Mouse (Mus musculus) hematopoietic stem cell, adult 5-6 weeks (primary cell): Measurements from ENCODE around the gene Ano1. TPM values are rescaled to one million over a fixed set of nuclear protein-coding genes. Genes with fewer than 3 reads are reported as not detected.

Source experiments
- ATAC-seq, 2 experiments: fragments of 125-278 bp in 1 of 2; replicated peaks in 1 of 2; 2 replicates each; pipeline ENCODE4 v1.8.0; 2016 to 2017; ENCODE audit warnings: inconsistent platforms in 2 of 2, mild to moderate bottlenecking in 2 of 2, moderate number of reproducible peaks in 2 of 2, low read depth in 1 of 2, moderate TSS enrichment in 1 of 2; ENCODE audit not compliant: low FRiP score in 2 of 2, poor library complexity in 2 of 2, severe bottlenecking in 2 of 2, insufficient read depth in 1 of 2, low TSS enrichment in 1 of 2
- total RNA-seq: library from RNA; stranded (forward); fragments of 172-1452, 232-1000 nt; gene quantifications from 2 replicates; pipeline ENCODE4 v1.2.3, GENCODE M21; 2017

Gene Ano1
- total RNA-seq, 1 experiment from 2014 or later = 0.50 TPM

DNA sequence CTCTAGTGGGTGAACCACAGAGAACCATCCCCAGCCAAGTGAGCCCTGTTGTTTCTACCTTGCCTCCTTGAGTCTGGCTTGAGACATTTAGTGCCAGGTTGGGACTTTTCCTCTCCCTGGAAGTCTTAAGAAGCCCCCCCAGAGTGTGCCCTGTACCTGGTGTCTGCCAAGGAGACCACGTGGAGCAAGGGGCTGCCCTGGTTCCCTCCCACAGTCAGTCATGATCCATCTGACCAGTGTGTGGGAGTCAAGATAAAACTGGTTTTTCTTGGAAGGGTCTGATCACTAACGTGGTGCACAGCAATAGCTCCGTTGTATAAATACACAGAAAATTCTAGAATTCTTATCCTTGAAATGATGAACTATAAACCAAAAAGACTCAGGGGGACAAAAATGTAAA, 12.0 kb downstream of the Ano1 start:
- no peak for ATAC-seq

- 0 out of 4 replicates have a peak, but pooled peaks of 1 of the 2 experiments have one; percentile 5 for ATAC-seq
Measured at GRCm38 (mm10) chr7:144738357-144738798, 13.4 kb downstream of the Ano1 start.

DNA sequence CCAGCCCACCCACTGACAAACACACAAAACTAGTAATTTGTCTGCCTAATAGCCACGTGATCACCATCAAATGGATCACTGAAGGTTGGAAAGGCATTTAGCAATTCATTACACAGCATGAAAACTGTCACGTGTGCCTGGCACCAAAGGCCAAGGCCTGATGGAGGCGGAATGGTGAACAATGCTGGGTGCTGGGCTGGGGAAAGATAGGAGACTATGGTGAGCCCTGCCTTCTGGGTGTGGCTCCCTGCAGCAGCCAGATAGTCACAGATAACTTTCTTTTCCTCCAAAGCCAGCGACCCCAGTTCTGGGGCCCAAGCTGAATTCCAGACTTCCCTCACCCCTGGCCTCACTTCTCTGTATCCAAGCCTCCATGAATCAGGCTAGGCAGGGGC, 19.9 kb downstream of the Ano1 start:
- no peak; a peak in 1 of 4 replicates for ATAC-seq

DNA sequence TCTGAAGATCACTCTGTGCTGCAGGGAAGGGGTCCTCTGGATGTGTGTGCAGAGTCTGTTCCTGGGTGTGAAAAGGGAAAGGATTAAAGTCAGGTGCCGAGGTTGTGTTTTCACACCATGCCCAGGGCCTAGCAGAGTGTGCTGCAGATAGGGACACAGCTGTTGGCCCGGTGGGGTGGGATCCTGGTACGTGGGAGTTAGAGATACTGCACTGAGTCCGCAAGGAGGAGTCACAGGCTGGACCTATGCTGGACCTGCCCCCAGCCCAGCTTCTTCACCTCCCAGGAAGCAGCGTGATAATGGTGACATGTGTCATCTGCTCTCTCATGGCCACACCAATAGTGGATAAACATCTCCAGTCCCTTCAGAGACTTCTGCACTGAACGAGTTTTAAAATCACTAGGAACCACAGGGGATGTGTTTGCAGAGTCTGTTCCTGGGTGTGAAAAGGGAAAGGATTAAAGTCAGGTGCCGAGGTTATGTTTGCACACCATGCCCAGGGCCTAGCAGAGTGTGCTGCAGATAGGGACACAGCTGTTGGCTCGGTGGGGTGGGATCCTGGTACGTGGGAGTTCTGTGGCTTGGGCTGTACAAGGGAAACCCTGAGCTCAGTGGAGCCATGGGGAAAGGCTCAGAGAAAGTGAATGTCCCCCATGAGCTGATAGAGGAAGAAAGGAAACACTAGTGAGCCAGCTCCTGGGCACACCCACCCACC, 20.4 kb downstream of the Ano1 start:
- ATAC-seq = peak in 1 of 2 experiments; percentile 25; a peak in 1 of 4 replicates

- no peak for ATAC-seq
Measured at GRCm38 (mm10) chr7:144724283-144724682, 27.5 kb downstream of the Ano1 start.

DNA sequence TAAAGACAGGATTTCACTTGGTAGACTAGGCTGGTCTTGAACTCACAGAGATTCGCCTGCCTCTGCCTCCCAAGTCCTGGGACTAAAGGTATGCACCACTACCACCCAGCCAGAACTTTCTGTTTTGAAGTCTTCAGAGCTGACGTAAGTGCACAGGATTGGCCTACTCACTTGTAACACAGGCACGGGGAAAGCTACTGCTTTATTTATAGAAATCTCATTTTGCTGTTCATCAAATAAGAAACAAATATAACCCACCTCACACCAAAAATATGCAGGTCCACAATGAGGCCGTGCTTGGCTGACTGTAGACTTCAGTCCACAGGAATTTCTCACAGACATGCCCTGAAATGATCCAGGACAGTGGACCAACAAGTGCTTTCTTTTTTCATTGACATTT, 31.8 kb downstream of the Ano1 start:
- no peak for ATAC-seq

DNA sequence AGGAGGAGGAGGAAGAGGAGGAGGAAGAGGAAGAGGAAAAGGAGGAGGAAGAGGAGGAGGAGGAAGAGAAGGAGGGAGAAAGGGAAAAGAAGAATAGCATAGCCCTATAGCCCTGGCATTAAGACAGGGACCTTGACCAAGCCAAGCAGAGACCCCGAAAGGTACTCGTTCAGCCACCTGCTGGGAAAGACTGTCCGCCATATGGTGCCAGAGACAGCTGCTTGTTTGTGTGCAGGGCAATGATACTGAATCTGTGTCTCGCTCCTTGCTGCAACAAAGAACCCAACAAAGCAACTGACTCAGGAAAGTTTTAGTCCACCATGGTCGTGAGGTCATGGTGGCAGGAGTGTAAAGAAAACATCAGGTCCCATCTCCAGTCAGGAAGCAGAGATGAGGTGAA, 34.0 kb downstream of the Ano1 start:
- ATAC-seq = no peak

DNA sequence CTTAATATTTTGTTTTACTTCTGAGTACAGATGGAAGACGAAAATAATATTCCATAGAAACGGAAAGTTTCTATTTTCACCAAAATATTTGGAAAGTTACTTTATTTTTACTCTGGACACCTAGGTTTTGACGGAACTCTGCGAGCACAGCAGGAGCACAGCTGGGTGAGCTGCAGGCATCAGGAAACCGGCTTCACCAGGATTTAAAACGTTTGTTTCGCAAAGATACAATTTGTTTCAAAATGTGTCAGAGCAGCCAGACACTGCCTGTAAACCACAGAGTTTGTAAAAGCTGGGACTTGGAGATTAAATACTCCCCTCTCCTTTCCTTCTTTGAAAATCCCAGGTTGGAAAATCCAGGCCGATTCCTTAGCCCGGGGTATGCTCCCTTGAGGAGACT, 53.9 kb downstream of the Ano1 start:
- no peak for ATAC-seq

DNA sequence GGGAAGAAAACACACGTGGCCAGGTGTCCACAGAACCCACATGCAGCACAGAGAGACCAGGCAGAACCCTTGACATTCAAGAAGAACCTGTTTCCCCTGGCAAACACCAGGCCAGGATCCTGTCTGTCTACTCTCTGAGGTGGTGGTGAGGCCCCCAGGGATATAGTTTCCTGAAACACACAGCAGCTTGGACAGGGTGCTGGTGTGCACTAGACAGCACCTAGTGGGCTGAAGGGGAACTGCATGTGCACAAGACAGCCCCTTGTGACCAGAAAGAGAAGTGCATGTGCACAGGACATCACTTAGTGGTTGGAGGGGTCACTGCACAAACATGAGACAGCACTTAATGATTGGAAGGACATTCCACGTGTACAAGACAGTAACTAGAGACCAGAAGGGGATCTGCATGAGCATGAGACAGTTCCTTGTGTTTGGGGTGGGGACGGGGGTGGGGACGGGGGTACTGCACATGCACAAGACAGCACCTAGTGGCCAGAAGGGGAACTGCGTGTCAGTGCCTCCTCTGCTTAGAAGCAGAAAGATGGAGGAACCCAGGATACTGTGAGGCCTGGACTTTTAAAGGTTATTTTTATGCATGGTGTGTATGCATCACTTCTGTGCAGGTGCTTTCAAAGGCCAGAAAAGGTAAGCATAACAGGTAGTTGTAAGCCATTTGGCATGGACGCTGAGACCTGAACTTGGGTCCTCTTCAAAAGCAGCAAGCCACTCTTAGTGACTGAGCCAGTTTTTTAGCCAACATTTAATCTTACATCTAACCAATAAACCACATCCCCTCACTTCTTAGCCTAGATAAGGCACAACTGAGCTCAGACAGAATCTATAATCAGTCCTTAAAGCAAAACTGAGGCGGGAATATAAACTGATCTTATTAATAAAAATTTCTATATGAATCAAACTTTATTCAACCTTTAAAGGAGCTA, 54.7 kb downstream of the Ano1 start:
- peak; percentile 70 to 83 for ATAC-seq

DNA sequence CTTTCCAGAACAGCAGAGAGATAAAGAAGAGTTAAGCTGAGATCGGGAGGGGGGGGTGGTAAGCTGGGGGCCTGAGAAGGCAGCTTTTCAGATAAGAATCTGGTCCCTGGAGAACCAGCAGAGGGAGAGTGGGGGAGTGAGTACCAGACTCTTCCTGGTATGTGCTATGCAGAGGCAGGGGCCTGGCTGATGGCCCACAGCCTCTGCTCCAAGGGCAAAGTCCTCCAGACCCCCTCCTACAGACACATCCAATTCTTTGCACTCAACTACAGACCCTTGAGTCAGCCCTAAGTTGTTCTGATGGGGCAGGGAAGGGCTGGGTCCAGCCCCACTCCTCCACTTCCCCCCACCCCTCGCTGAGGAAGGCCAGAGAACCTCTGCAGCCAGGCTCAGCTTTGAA, 61.9 kb downstream of the Ano1 start:
- no peak for ATAC-seq

DNA sequence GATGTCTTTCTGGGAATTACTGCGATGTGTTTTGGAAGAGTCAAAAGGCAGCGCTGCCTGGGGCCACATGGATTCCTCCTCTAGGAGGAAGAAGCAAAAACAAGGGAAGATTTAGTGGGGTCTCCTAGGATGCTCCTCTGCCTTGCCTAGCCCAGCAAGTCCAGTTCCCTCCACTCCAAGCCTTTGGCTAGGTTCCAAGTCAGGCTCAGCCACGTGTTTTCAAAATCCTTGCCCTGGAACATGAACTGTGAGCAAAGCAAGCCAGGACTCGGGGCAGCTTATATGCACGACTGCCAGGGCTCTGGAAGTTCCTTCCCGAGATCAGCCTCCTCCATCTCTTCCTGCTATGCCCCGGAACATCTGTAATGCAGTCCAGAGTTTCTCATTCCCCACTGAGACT, 62.6 kb downstream of the Ano1 start:
- ATAC-seq = no peak

DNA sequence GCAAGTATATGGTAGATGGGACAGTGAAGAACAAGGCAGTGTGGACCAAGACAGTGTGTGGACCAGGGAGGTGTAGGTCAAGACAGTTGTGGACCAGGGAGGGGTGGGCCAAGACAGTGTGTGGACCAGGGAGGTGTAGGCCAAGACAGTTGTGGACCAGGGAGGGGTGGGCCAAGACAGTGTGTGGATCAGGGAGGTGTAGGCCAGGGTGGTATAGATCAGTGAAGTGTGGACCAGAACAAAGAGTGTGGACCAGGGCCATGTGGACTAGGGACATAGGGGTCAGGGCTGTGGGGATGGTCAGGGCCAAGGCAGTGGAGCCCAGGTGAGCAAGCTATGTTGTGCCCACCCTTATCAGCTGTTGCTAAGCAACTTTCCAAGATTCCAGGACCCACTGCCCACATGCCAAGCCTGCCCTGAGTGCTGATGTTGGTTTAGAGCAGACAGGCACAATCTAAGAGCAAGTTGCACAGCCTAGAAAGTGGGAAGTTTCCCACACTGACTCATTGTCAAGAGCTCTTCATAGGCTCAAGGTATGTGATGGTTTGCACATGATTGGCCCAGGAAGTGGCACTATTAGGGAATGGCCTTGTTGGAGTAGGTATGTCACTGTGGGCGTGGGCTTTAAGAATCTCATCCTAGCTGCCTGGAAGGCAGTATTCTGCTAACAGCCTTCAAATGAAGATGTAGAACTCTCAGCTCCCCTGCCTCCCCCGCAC, 64.0 kb downstream of the Ano1 start:
- no peak for ATAC-seq

DNA sequence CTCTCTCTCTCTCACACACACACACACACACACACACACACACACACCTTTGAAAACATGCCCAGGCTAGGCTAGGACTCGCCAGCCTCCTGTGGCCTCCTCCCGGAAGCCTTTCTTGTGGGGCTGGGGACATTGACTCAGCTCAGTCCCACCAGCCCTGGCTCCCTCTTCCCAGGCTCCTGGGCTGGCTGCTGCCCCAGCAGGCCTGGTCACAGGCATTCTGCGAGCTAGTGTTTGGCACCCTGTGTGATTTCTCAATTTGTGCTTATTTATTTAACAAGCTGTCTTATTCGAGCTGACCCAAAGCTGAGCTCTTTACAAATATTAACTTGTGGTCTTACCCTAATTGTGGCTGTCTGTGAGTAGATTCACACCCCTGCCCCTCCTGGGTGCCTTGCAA, 66.8 kb downstream of the Ano1 start:
- ATAC-seq = no peak

DNA sequence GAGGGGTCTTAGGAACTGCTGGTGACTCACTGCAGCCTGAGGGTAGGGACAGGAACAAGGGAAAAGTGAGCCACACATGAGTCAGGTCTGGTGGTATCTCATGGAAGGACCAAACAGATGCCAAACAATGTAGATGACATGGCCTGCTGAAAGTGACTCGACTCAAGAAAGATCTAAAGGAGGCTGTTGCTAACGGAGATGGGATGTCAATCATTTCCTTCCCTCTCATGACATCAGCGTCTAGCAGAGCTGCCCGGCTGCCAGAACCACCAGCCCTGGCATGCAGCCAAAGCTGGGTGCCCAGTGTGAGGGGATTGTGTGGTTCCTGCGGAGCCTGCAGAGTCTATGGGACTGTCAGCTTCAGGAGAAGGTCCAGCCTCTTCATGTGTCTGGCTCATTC, 67.3 kb downstream of the Ano1 start:
- ATAC-seq = peak; percentile 52 to 63

DNA sequence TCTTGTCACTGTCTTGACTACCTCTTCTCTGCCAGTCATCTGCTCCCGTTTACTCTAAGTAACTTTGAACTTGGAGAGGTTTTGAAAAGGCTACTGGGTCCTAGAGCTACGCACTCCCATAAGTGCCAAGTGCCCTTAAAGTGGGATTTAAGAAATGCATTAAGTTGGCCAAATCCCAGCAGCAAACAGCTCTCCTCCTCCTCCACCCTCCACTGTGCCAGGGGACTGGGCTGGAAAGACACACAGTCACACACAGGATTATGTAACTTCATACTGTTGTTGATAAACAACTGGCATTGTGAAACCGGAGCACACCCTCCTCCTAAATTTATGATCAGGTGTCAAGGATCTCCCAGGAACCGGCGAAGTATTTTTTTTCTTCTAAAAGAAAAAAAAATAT, 71.7 kb downstream of the Ano1 start:
- ATAC-seq = no peak

GRCm38 (mm10) chr7:144678241-144679030, 73.3 kb downstream of the Ano1 start:
- no peak for ATAC-seq
